Mouse (Mus musculus) neural tube, embryonic 14.5 days (tissue): ENCODE measurements around the gene Gpr173. TPM values are rescaled to one million over a fixed set of nuclear protein-coding genes. Genes with fewer than 3 reads are reported as not detected.

ENCODE experiments used
- ATAC-seq: fragments of 200-750 bp; cut with Nextera tagmentation; 2 replicates; pipeline ENCODE4 v1.8.0; 2017; ENCODE audit warnings: low read depth, mild to moderate bottlenecking, moderate TSS enrichment, moderate library complexity
- H3K27ac ChIP-seq: fragments of 300-500 bp; sonication (generic); 2 replicates; pipeline ENCODE4 v1.5.1; 2014; ENCODE audit warnings: low read depth, mild to moderate bottlenecking, control low read depth, low read length, moderate library complexity, mixed read lengths
- H3K27me3 ChIP-seq: fragments of 300-500 bp; sonication (generic); 2 replicates; pipeline ENCODE4 v1.6.1; 2014; ENCODE audit warnings: low read length; ENCODE audit not compliant: control insufficient read depth, insufficient read depth
- H3K36me3 ChIP-seq: fragments of 300-500 bp; sonication (generic); 2 replicates; pipeline ENCODE4 v1.6.1; 2014; ENCODE audit warnings: low read length, mixed read lengths; ENCODE audit not compliant: control insufficient read depth, insufficient read depth
- H3K4me1 ChIP-seq: fragments of 300-500 bp; sonication (generic); 2 replicates; pipeline ENCODE4 v1.6.1; 2014; ENCODE audit warnings: low read length; ENCODE audit not compliant: control insufficient read depth, insufficient read depth
- H3K4me2 ChIP-seq: fragments of 300-500 bp; sonication (generic); 2 replicates; pipeline ENCODE4 v1.6.1; 2014; ENCODE audit warnings: mild to moderate bottlenecking, low read depth, low read length, control low read depth
- H3K4me3 ChIP-seq: fragments of 300-500 bp; sonication (generic); 2 replicates; pipeline ENCODE4 v1.5.1; 2014; ENCODE audit warnings: low read depth, low read length, control low read depth, mixed read lengths
- H3K9ac ChIP-seq: fragments of 300-500 bp; sonication (generic); replicated peaks from 2 replicates; pipeline ENCODE4 v1.6.1; 2014; ENCODE audit warnings: low read depth, mild to moderate bottlenecking, control low read depth, low read length, mixed read lengths
- H3K9me3 ChIP-seq: fragments of 300-500 bp; sonication (generic); 2 replicates; pipeline ENCODE4 v1.6.1; 2016; ENCODE audit warnings: low read length; ENCODE audit not compliant: control insufficient read depth
- WGBS: fragments of 180-500 bp; shearing (Covaris S2); extraction: QIAGEN DNeasy Blood & Tissue Kit; methylation state at CpG from one replicate; pipeline ENCODE4 v1.1.7; 2014; 5-methylcytosine and 5-hydroxymethylcytosine counted together
- polyA plus RNA-seq: library from polyadenylated mRNA; unstranded; fragments of >200 nt; fragmentation: Nextera tagmentation; extraction: Ambion mirVana; gene quantifications from 2 replicates; pipeline ENCODE4 v1.2.1, GENCODE M21; 2014

Gene Gpr173
- polyA plus RNA-seq, 1 experiment from 2014 or later: 6.3 TPM

DNA sequence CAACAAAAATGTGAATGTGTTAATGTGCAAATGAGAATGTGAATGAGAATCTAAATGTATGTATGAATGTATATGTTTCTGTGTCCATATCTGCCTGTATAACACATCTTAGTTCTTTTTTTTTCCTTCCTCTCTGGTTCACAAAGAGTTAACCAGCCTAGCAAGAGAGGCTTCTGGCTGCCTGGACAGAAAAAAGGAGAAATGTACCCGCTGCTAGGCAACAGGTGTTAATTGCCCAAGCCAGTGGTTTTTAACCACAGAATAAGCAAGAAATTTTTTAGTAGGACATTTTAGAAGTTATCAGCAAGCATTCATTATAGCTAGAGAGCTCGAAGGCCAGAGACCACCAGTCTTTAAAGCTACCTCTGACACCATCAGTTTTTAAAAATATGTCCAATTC, 45.7 kb downstream of the Gpr173 start:
- Histone ChIP-seq H3K4me3 (no peak overlapping the region), H3K36me3 (no peaks in the 10 kb centered on the region), H3K4me2 (no peak overlapping the region), H3K27me3 (0 out of 2 replicates have a peak, but pooled peaks cover 2% of the 10 kb centered on the region), H3K9ac (no peak overlapping the region), H3K9me3 (no peaks in the 10 kb centered on the region), H3K4me1 (no peaks in the 10 kb centered on the region), H3K27ac (no peak overlapping the region)
- no peak for ATAC-seq
- WGBS: 42% methylated on average over 2 of the region's 2 CpGs

DNA sequence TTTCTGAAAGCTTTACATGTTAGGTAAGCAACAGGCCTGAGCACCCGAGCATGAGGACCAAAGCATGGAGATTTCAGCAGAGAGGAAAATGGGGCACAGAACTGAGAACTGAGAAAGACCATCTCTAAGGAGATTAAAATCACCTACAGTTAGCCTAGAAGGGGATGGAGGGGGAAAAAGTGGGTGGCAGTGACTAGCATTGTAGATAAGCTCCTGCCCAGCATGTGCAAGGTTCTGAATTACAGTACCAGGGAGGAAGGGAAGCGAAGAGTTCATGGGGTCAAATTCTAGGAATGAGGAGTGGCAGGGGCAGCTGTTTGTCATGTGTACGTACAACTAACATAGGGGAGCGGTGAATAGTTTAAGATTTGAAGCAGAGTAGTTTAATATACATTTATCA, 48.0 kb downstream of the Gpr173 start:
- Histone ChIP-seq H3K9me3 (no peaks in the 10 kb centered on the region), H3K27me3 (0 out of 2 replicates have a peak, but pooled peaks cover 2% of the 10 kb centered on the region), H3K36me3 (no peaks in the 10 kb centered on the region), H3K9ac (no peak overlapping the region), H3K4me1 (no peaks in the 10 kb centered on the region), H3K4me3 (no peak overlapping the region), H3K27ac (no peak overlapping the region), H3K4me2 (no peak overlapping the region)
- ATAC-seq: no peak
- 83% methylated on average over 4 of the region's 4 CpGs for WGBS

DNA sequence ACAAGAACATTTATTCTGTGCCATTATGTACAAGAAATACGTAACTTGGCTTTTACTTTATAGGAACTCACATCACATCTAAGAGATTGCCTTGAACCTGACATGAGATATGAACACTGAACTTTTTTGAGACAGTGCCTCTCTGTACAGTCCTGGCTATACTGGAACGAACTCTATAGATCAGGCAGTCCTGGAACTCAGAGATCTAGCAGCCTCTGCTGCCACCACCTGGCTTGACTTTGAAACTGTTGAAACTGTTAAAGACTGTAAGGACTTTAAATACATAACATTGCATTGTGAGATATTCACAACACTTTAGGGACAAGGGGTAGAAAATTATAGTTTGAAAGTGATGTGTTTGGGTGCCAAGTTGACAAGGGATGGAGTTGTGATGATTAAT, 60.6 kb downstream of the Gpr173 start:
- no peak overlapping the region for H3K9ac ChIP-seq
- H3K4me1 ChIP-seq: no peaks in the 10 kb centered on the region
- H3K36me3 ChIP-seq: no peaks in the 10 kb centered on the region
- no peaks in the 10 kb centered on the region for H3K9me3 ChIP-seq
- H3K27me3 ChIP-seq: no peaks in the 10 kb centered on the region
- WGBS: 59% methylated on average over 2 of the region's 2 CpGs
- H3K4me2 ChIP-seq: no peak overlapping the region
- peak; percentile 68; the same call in 1 of the 2 replicates for ATAC-seq
- H3K4me3 ChIP-seq: no peak overlapping the region
- no peak overlapping the region for H3K27ac ChIP-seq

DNA sequence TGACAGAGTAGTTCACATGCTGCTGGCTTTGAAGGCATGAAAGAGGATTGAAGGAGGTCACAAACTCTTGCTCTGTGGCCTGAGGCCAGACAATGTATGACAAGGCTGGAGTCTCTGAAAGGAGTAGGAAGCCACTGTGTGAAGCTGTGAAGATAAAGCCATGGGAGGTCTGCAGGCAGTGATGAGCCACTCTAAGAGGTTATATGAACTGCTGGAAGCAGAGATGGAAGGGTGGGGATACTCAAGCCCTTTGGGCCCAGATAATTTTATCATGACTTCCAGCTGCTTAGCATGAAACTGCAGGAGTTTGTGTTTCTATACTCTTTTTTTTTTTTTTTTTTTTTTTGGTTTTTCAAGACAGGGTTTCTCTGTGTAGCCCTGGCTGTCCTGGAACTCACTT, 61.1 kb downstream of the Gpr173 start:
- H3K9ac ChIP-seq: no peak overlapping the region
- no peak for ATAC-seq

DNA sequence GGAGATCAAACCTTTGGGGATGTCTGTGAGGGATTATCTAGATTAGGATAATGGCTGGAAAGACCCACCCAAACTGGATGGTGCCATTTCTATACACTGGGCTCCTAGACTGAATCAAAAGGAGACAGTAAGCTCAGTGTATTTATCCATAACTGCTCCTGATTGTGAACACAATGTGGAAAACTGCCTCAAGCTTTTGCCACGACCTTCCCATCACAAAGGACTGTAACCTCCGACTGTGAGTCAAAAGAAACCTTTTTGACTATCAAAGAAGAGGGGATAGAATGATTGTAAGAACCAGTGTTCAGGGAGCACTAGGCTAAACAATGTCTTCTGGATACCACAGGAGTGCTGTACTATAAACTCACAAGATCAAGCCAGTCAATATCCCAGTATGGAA, 62.3 kb downstream of the Gpr173 start:
- Histone ChIP-seq H3K4me2 (no peak overlapping the region), H3K4me1 (no peaks in the 10 kb centered on the region), H3K9me3 (no peaks in the 10 kb centered on the region), H3K27me3 (no peaks in the 10 kb centered on the region), H3K36me3 (no peaks in the 10 kb centered on the region), H3K27ac (no peak overlapping the region), H3K9ac (no peak overlapping the region), H3K4me3 (no peak overlapping the region)
- ATAC-seq: no peak
- 78% methylated on average over 2 of the region's 2 CpGs for WGBS

More for the DNA sequence above, 61.1 kb downstream of the Gpr173 start:
- H3K27ac ChIP-seq: no peak overlapping the region
- no peaks in the 10 kb centered on the region for H3K4me1 ChIP-seq
- H3K4me3 ChIP-seq: no peak overlapping the region
- H3K4me2 ChIP-seq: no peak overlapping the region
- H3K27me3 ChIP-seq: no peaks in the 10 kb centered on the region
- no peaks in the 10 kb centered on the region for H3K36me3 ChIP-seq
- no peaks in the 10 kb centered on the region for H3K9me3 ChIP-seq

Other genes with a start within 250 kb of the Gpr173 start
- gene Iqsec2, start 224.4 kb downstream of the Gpr173 start, polyA plus RNA-seq: 10.5 and 10.7 TPM in 2 replicates
- gene Kdm5c, start 135.7 kb downstream of the Gpr173 start, polyA plus RNA-seq: 26.5 and 35.5 TPM in 2 replicates
- 33.4 and 38.9 TPM in 2 replicates for gene Kantr, start 41.2 kb downstream of the Gpr173 start, polyA plus RNA-seq
- 45.6 and 47.4 TPM in 2 replicates for gene Tspyl2, start 26.3 kb downstream of the Gpr173 start, polyA plus RNA-seq
- gene Cldn34a, start 194.6 kb upstream of the Gpr173 start, polyA plus RNA-seq: not detected in 2 replicates